Mouse (Mus musculus): ENCODE results near the gene Mc3r.

Mc3r gene

DNA sequence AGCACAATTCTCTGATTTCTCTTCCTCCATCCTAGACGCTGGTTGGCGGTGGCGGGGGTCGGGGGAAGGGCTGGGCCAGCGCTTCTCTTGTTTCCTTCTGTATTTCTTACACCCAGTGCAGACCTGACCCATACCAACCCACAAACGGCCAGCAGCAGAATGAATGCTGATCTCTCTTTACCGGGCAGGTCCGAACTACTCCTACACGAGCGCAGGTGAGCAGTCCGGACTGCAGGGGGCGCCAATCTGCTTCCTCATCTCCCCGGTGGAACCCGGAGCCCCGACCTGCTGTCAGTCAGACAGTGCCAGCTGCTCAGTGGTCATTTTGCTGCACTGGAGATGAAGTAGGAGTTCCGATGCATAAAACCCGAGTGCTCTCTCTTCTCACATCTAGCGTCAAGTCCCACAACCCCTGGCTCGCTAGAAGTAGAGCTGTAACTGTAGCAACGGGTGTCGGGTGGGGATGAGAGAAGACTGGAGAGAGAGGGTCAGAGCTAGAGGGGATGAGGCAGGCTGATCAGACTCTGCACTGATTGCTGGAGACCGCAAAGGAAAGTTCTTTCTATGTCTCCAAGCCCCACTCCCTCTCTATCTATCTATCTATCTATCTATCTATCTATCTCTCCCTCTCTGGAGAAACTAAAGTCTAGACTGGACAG, at the start of gene Mc3r:
Gene Mc3r, plus strand, starts transcription at position 387 of the 659 bp plus-strand sequence.
- 7% methylated on average over 22 of the region's 22 CpGs for WGBS

DNA sequence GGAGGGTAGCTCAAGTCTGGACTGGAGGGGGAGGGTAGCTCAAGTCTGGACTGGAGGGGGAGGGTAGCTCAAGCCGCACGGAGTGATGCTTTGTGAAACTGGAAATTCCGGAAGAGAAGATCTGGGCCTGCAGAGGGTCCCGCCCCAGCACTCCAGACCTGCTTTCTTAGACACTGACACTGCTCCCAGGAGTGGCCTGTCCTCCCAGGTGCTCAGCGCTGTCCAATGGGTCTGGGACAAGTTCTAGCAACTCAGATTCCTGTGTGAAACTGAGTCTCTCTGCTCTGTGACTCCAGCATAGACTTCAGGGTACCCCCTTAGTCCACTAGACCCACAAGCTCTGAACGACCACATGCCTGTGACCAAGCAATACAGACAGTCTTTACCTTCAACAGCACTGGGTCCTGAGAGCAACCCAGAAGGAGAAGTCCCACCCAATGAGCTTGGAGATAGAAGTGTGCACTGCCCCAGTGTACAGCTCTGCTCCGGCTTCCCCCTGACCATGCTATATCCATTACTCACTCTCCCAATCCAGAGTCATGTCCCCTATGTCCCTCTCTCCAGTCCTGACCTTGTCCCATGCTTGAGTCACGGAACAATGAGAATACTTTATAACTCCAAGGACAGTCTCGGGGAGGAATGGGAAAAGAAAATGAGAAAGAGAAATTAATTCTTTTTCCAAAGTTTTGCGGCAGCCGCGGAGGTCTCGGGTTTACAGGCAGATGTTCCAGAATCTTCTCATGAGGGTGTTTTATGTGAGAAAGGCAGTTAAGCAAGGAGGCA, 46.1 kb upstream of the Mc3r start:
- WGBS, result 89% methylated on average over 13 of the region's 13 CpGs

DNA sequence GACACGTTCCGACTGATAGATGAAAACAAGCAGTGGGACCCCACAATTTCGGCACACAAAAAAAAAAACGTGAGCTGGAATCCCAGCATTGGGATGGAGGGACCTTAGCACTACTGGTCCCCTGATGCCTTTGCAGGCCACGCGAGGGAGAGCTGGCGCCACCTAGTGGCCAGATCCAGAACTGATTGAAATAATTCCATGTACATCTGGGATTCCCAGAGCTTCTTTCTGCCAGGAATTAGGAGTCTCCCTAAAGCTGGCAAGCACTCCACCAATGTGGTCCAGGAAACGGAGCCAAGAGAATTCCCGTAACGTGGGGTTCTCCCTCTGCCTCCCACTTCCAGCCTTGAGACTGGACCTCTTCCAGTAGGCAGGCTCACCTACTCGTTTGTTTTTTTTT, 41.3 kb upstream of the Mc3r start:
- WGBS, result 4% methylated on average over 11 of the region's 11 CpGs

DNA sequence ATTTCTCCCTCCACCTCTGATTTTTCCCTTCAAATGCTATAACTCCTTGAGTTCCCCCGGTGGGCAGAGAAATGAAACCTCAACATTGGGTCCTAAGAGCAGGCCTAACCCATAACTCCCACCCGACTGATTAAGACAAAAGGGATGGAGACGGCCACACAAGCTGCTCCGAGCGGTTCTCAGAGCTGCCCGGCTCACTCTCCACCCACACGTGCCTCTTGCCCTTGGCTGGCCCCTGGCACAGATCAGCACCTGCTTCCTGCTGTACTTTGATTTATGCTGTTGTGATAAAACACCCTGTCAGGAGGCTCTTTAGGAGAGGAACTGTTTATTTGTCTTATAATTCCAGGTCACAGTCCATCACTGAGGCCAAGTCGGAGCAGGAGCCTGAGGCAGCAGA, 34.8 kb upstream of the Mc3r start:
- WGBS, result 85% methylated on average over 8 of the region's 8 CpGs

DNA sequence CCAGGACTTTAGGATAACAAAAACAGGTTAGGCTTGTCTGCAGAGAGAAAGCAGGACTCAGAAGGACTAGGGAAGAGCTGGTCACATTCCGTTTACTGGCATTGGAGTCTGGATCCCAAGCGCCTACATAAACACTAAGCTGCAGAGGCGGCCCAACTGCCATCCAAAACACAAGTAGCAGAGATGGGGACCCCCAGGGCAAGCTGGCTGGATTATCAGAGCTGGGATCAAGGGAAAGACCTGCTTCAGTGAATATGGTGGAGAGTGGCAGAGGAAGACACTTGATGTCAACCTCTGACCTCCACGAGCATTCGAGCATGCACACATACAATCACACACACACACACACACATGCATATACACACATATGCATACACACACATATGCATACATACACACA, 34.0 kb upstream of the Mc3r start:
- WGBS, result 89% methylated on average over 5 of the region's 5 CpGs

DNA sequence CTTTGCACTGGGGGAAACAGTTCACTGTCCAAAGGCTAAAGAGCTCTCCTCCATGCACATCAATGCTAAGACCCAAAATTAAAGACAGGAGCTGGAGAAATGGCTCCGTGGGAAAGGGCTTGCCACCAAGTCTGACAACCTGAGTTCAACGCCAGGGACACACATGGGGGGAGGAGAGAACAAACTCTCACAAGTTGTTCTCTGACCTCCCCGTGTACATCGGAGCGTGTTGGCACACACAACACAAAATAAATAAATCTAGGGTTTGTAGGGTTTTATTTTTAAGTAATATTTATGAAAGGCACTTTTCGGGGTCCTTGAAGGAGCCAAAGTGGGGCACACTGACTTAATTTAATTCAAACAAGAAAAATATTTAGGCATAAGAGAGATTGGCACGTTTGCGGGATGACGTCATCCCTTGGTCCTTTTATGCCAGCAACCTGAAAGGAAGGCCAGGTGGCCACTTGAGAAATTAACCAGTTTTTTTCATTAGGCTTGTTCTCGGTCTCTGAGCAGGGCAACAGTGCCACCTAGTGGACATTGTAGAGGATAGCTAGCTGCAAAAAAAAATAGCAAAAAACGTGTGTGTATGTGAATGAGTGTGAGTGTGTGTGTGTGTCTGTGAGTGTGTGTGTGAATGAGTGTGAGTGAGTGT, 32.7 kb upstream of the Mc3r start:
- 12% methylated on average over 11 of the region's 11 CpGs for WGBS

DNA sequence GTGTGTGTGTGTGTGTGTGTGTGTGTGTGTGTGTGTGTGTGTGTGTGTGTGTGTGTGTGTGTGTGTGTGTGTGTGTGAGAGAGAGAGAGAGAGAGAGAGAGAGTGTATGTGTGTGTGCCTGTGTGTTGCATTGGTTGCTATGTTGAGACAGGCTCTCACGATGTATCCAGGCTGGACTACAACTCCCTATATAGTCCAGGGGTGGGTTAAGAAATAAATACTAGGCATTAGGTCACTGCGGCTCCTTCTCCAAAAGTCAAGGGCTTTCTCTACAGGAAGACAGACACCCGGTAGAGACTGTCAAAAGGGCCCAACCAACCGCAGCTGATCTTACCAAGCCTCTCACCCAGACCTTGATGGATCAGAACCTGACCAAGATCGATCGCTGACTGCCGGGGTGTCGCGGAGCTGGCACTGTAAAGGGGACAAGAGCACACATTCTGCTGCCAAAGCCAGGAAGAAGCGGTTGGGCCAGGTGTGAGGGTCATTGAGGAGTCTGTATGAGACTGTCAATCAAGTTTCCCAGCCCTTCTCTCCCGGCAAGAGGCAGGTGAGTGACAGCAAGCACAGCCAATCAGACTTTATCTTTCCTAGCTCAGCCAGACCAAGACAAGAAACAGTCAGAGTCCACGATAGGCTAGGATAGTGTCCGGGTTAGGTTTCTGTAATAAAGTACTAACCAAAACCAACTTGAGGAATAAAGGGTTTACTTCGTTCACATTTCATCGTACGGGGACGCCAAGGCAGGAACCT, 32.0 kb upstream of the Mc3r start:
- WGBS, result 61% methylated on average over 17 of the region's 17 CpGs

DNA sequence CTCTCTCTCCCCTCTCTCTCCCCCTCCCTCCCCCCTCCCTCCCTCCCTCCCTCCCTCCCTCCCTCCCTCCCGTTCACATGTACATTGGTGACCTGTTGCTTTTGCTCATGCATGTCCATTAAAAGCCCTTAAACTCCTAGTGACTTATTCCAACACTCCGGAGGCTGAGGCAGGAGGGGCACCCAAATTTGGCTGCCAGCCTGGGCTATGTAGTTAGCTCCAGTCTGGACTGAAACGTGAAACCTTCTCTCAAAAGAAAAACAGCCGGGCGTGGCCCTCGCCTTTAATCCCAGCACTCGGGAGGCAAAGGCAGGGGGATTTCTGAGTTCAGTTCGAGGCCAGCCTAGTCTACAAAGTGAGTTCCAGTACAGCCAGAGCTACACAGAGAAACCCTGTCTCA, 30.4 kb upstream of the Mc3r start:
- WGBS, result 61% methylated on average over 8 of the region's 8 CpGs

DNA sequence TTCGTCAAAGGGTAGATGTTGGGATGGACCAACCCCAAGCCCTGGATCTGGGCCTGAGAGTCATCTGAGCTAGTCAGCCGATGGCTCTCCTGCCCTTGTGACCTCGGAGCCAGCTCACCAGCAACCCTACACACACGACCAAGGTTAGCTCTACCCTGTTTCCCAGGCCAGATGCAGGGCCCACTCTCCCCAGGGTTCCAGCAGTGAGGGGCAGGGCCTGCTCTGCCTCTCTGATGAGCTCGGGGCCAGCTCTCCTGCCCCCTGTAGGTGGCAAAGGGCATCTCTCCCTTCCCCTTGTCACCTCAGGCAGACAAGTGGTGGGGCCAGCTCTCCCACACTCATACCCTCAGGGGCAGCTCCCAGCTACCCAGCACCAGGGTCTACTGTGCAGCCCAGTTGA, 29.1 kb upstream of the Mc3r start:
- 79% methylated on average over 5 of the region's 5 CpGs for WGBS

DNA sequence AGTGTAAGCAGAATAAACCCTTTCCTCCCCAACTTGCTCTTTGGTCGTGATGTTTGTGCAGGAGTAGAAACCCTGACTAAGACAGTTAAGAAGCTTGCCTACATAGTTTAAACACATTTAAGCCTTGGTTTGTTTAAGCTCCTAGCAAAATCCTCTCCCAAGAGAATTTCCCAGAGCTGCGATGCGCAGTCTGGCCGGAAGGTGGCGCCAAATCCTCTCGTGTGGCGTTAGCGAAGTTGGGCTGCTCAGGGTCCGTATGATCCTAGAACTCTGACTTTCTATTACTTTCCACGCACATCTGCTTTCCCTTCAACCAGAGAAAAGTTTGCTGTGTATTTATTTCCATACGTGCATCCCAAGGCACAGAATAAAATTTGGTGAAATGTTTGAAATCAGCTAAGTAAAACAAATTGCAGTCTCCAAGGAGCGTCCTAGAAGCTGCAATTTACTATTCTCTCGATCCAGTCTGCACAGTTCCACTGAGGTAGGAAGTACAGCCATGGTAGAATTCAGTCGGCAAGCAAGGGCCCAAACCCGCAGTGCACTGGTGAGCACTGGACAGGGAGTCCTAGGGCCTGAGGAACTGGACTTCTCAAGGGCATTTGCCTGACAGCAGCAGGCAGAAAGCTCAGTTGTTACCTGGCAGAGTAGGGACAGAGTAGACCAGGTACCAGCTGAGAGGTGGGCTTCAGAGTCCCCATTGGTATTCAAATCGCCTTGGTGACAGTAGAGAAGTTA, 26.5 kb upstream of the Mc3r start:
- 8% methylated on average over 16 of the region's 16 CpGs for WGBS

DNA sequence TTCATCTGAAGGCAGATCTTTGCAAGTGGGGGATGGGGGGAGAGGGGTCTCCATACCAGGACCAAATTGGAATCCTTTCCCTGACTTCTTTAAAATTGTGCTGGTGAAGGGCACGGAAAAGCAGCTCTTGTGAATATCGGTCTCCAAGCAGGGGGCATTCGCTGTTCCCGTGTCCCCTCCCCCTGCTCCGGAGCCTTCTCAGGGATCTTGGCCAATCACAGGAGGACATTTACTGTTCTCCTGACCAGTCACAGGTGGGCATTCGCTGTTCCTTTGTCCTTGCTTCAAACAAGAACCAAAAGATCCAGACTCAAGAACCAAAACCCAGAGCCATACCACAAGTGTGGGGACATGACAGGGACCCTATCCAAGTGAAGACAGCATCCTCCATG, 25.9 kb upstream of the Mc3r start:
- WGBS, result 22% methylated on average over 6 of the region's 6 CpGs

DNA sequence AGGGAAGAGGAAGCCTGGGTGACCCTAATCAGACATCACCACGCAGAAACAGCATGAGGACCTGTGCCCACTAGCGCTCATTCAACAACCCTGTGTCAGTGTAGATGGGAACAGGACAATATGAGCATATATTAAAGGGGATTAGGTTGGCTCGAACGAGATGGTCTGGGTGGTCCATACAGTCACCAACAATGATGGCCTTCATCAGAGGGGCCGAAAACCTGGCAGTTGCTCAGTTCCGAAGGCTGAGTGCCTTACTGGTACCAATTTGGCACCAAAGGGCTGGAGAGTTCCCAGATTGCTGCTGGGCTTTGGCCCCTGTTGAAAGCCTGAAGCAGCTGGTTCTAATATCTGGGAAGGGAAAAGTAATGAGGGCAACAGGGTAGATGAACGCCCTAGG, 25.4 kb upstream of the Mc3r start:
- 61% methylated on average over 7 of the region's 7 CpGs for WGBS

DNA sequence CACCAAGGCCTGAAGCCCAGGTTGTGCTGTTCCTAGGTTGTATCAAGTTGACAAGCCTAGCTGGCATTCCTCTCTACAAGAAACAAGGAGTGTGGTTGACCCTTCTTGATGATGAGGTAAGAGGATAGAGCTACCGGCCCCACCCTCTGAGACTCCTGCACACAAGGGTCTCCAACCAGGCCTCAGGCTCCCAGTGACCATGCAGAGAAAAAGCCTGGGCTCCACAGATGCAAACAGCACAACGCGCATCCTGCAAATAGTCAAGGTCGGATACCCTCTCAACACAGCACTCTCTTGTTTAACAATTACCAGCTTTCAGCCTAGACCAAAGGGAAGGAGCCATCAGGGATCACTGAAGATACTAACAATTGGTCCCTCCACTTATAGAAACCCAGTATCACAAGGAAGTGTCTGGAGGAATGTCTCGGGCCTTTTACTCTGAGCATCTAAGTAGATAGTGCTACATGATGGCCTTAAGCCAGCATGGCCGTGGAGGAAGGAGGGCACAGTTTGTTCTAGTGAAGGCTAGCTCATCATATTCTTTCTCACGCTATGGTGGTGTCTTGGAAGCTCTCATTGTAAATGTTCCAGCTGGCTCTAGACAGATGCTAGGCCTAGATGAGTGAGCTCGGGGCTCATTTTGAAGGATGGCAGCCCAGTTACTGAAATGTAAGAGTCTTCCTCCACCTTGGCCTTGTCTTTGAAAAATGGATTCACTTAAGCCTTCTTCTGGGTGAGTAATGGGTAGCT, 24.7 kb upstream of the Mc3r start:
- WGBS, result 88% methylated on average over 8 of the region's 8 CpGs

DNA sequence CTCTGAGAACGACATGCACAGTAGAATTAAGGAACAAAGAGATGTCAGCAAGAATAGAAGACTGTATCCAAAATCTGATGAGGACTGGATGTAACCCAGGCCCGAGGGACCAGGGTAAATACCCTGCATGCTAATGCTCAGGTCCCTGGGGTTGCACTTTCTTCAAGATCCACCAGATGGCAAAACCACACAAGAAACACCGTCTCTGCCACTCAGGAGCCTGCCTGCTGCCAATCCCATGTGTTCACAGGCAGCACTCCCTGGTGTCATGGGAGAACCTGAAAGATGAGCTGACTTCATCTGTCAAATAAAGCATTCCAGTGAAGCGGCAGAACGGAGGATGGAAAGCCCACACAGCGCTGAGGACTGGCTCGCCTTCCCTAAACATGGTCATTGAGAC, 21.3 kb upstream of the Mc3r start:
- WGBS, result 15% methylated on average over 7 of the region's 7 CpGs

DNA sequence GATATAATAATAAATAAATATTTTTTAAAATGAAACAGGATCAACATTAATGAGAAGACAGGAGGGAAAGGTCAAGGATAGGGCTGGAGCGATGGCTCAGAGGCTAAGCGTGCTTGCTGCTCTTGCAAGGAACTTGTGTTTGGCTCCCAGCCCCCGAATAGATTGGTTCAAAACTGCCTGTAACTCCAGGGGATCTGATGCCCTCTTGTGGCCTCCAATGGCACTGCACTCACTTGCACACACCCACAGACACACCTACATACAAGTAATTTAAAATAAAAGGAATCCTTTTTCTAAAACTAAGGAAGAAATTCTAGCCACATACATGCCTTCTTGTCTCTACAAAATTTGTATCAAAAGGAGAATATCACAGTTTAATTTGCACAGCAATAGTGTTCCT, 20.5 kb upstream of the Mc3r start:
- 97% methylated on average over 3 of the region's 3 CpGs for WGBS

DNA sequence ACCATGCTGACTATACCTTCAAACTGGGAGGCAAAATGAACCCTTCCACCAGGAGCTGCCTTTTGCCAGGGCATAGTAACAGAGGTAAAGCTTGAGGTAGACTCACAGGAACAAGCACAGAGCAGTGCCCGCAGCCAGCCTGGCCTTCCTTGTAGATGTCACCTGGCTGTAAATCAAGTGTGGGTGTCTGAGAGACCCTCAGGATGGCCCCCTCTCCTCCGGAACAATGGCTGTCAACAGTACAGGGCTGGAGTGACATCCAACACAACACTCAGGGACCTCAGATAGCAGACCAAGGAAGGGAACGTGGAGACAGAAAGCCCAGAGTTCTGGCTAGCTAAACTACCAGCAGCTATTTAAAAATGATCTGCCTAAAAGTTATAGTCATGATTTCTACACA, 19.1 kb upstream of the Mc3r start:
- WGBS, result 66% methylated on average over 3 of the region's 3 CpGs

DNA sequence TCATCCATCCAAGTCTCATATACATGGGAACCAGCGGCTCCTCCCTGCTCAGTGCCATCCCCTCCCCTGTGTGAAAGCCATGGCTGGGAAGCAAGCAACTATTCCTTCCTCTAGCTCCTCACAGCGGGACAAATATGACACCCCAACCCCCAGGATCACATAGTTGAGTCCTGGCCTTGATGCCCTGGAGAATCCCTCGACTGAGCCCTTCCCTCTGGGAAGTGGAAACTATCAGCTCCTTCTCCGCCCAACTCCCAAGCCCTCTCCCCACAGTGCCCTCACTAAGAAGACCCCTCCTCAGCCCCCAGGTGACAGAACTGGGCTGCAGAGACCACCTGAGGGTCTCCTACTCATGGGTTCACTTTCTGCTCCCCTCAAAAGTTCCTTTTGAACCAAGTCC, 18.2 kb upstream of the Mc3r start:
- WGBS, result 69% methylated on average over 4 of the region's 4 CpGs

DNA sequence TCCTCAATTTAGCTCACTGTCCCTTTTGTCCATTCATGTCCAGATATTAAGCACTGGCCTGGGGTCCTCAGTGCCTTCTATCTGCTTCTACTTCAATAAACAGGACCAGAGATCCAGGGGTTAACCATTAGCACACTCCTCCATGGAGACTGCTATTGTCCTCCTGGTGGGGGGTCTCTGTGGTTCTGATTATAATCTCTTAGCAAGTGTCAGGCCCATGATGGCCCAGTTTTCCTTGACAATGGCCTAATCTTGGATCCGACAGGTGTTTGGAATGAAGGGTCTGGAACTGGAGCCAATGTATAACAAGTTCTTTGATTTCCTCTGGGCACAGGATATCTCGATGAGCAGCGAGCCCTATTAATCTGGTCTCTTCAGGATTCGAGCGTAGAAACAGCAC, 10.1 kb upstream of the Mc3r start:
- WGBS, result 76% methylated on average over 5 of the region's 5 CpGs

DNA sequence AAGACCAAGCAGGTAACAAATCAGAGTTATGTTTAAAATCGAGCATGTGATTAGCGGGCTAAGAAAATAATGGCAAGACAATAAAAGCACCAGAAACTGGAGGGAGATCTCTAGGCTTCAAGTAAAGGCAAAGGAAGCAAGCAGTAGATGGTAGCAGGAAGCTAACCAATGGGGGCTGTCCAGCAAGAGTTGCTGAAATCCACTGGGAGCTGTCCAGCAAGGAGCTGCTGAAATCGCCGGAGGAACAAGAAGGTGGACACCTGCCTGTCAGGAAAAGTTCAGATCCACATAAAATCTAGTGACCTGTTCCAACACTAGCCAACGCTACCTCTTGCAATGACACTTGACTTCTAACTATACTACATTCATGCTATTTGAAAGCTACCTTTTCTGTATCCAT, 7.3 kb upstream of the Mc3r start:
- WGBS, result 33% methylated on average over 5 of the region's 5 CpGs

DNA sequence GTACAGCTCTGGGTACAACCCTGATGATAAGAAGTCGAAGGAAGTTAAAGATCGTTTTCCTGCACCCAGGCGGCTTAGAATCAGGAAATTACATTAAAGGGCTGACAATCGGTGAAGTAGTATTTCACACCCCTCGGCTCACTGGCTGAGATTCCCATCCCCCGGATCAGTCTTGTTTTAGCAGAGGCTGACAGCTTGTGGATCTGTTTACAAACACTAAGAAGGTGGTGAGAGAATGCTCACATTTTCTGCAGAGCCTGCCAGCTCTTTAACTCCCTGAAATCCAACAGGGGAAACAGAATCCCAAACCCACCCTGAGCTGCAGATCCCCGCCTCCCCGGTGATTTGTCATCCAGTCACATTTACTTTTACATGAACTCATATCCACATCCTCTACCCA, 2.8 kb upstream of the Mc3r start:
- WGBS, result 38% methylated on average over 8 of the region's 8 CpGs

DNA sequence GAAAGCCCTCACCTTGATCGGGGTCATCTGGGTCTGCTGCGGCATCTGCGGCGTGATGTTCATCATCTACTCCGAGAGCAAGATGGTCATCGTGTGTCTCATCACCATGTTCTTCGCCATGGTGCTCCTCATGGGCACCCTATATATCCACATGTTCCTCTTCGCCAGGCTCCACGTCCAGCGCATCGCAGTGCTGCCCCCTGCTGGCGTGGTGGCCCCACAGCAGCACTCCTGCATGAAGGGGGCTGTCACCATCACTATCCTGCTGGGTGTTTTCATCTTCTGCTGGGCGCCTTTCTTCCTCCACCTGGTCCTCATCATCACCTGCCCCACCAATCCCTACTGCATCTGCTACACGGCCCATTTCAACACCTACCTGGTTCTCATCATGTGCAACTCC, 1.0 kb downstream of the Mc3r start:
- WGBS, result 83% methylated on average over 14 of the region's 14 CpGs

Measured in cerebral cortex, adult 2 months (tissue).